Mouse (Mus musculus) erythroblast, embryonic 14.5 days (primary cell): Measurements from ENCODE around the gene Trp53.

Experiments used
- GATA1 ChIP-seq: IDR thresholded peaks from 2 replicates; pipeline ENCODE4 v1.6.1; 2012; ENCODE audit warnings: low read length, inconsistent platforms, mixed read lengths
- TAL1 ChIP-seq: IDR thresholded peaks from 3 replicates; pipeline ENCODE4 v1.6.1; 2012; ENCODE audit warnings: low read length, inconsistent platforms, mixed read lengths

GRCm38 (mm10) chr11:69554539-69555140 lies 25.5 kb upstream of the Trp53 start:
- TF ChIP-seq GATA1 (no peak), TAL1 (no peak)
